10 mouse cellular contexts compared by ENCODE assay signal in the genomic region with DNA sequence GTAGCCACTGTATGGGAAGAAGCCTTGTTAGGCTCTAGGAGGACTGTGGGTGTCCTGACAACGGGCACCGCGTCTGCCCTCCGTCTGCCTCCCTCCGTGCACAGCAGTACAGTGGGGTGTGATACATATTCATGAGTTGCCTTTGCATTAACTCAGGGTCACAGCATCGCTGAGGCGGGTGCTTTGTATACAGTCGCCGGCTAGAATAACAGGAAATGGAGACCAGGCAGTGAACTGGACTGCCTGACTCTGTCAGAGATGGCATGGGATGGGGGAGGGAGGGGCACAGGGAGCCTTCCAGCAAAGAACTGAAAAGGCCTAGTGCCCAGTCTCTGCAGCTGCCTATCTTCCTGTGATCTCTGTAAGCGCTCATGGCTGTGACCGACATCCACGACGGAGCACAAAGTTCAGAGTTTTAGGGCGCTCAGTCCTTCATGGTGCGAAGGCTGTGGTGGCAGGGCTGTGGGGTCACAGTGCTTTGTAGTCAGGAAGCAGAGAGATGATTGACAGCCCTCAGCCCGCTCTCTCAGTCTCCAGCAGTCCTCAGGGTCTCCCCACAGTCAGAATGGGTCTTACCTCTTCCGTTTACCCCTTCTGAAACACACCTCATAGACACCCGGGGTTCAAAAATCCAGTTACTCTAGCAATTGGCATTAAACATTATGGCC. TPM values are rescaled to one million over a fixed set of nuclear protein-coding genes. Genes with fewer than 3 reads are reported as not detected.
DNase-seq lines count a peak whose midpoint lies in the region; ATAC-seq and TF ChIP-seq lines count a peak whose summit lies in the region.
"Had no signal": no experiment of that assay in that cellular context is flagged by ENCODE, and none has a peak within 500 bp of the region (broad histone marks: within the 10 kb centered on the region; RNA-seq: fewer than 3 reads in every experiment).

No protein-coding gene starts in this region.

- no peaks in the 10 kb centered on the region for H3K9me3 ChIP-seq in kidney, postnatal 0 days (replicated peaks; ENCODE audit: low read length)
- no peaks in the 10 kb centered on the region for H3K9me3 ChIP-seq in hindbrain, embryonic 10.5 days

- H3K4me1 ChIP-seq in kidney, postnatal 0 days (replicated peaks; ENCODE audit: insufficient read depth, low read length): 0 out of 2 replicates have a peak, but pooled peaks cover 8% of the 10 kb centered on the region
- peaks cover 32% of the 10 kb centered on the region for H3K4me1 ChIP-seq in hindbrain, embryonic 10.5 days (replicated peaks)

- no peak overlapping the region for H3K9ac ChIP-seq in kidney, postnatal 0 days (ENCODE audit: low read depth, low read length)

- intact Hi-C loops in left cerebral cortex, postnatal 36 days (cut with DNase I): no loop called here

- no peak overlapping the region for H3K4me3 ChIP-seq in kidney, postnatal 0 days (replicated peaks; ENCODE audit: low read depth, low read length)
- H3K4me3 ChIP-seq in hindbrain, embryonic 10.5 days: peak overlapping the region; percentile 22; the same call in 1 of the 2 replicates
- H3K4me3 ChIP-seq: heart, adult 2 months had no signal

- H3K4me2 ChIP-seq in kidney, postnatal 0 days (ENCODE audit: low read length): peak overlapping the region; percentile 15

- peak; percentile 31 for DNase-seq in kidney, postnatal 0 days (ENCODE audit: low spot score)
- DNase-seq in kidney, adult 11 months: no peak
- peak; percentile 69 for DNase-seq in hindbrain, embryonic 10.5 days (ENCODE audit: low spot score)
- DNase-seq in mesoderm, embryonic 11.5 days (ENCODE audit: low read depth, low spot score): peak; percentile 57
- peak; percentile 6 to 11 for DNase-seq in thymus, postnatal 10 days (ENCODE audit: low spot score in 2 of 2)
- no peak for DNase-seq in ovary, postnatal 14 days (ENCODE audit: low spot score)
- DNase-seq in left cerebral cortex, postnatal 36 days (ENCODE audit: low spot score in 2 of 2): no peak
- DNase-seq in adrenal gland, postnatal 4 days (ENCODE audit: low spot score in 2 of 2): no peak
- DNase-seq: heart, adult 2 months had no signal

- H3K36me3 ChIP-seq in kidney, postnatal 0 days (ENCODE audit: insufficient read depth, low read length): no peaks in the 10 kb centered on the region
- no peaks in the 10 kb centered on the region for H3K36me3 ChIP-seq in hindbrain, embryonic 10.5 days

- H3K27ac ChIP-seq in kidney, postnatal 0 days: no peak overlapping the region
- peak overlapping the region; percentile 82 for H3K27ac ChIP-seq in hindbrain, embryonic 10.5 days
- H3K27ac ChIP-seq: heart, adult 2 months had no signal

- TF ChIP-seq CTCF in kidney, postnatal 0 days (IDR thresholded peaks at IDR 0.05; ENCODE audit: low read depth): no peak

- no peaks in the 10 kb centered on the region for H3K27me3 ChIP-seq in kidney, postnatal 0 days (ENCODE audit: insufficient read depth, low read length)
- H3K27me3 ChIP-seq in hindbrain, embryonic 10.5 days (ENCODE audit: insufficient read depth, poor library complexity, severe bottlenecking): no peaks in the 10 kb centered on the region

- ATAC-seq in kidney, postnatal 0 days (replicated peaks; ENCODE audit: low FRiP score, low read depth): no peak; the same call in 1 of the 2 replicates

- 27% methylated on average over 18 of the region's 18 CpGs for WGBS in kidney, postnatal 0 days
- 28% methylated on average over 18 of the region's 18 CpGs for WGBS in hindbrain, embryonic 10.5 days

RNA-seq across cellular contexts. Expression of gene Unc5cl, which starts 58.0 kb away (rescaled TPM):
- 3.6 and 3.9 TPM in 2 replicates for polyA plus RNA-seq in kidney, postnatal 0 days (2015; fragmentation: Nextera tagmentation; extraction: Ambion mirVana)
- 0.07 and 0.56 TPM in 2 replicates for polyA plus RNA-seq in hindbrain, embryonic 10.5 days (2016; fragmentation: Nextera tagmentation; extraction: Ambion mirVana)
- under 1 TPM; 0.34 to 0.59 TPM for total RNA-seq in left cerebral cortex, postnatal 36 days (2021)
- 1 to 10 TPM in 1 of 2 experiments, not detected in 1; 1.3 TPM for total RNA-seq in adrenal gland, postnatal 4 days (2021)
- total RNA-seq: liver, adult 2 months had no signal

Comparison
In these comparisons a context has a peak if more than half of its experiments do, and no peak if none do; other contexts are left out.
1. DNase-seq: peak in kidney, postnatal 0 days (single experiment), hindbrain, embryonic 10.5 days (single experiment), mesoderm, embryonic 11.5 days (single experiment) and thymus, postnatal 10 days (2 of 2); none in kidney, adult 11 months (single experiment), ovary, postnatal 14 days (single experiment), left cerebral cortex, postnatal 36 days (0 of 2) and adrenal gland, postnatal 4 days (0 of 2).